Mouse (Mus musculus): ENCODE results near the gene Pth2. TPM values are rescaled to one million over a fixed set of nuclear protein-coding genes. Genes with fewer than 3 reads are reported as not detected.

Pth2 gene
- not detected in 2 replicates for polyA plus RNA-seq (2012; rRNA removed)

GRCm38 (mm10) chr7:45180896-45181477 is at the start of gene Pth2:
Gene Pth2 (plus strand): TSS chr7:45180995.

GRCm38 (mm10) chr7:45135993-45136567 is 44.7 kb upstream of the Pth2 start, which contains the start of the genes Gm45713 and Flt3l:
Gene Gm45713 (minus strand): TSS chr7:45136231.
Gene Flt3l (minus strand): TSS chr7:45136432.

DNA sequence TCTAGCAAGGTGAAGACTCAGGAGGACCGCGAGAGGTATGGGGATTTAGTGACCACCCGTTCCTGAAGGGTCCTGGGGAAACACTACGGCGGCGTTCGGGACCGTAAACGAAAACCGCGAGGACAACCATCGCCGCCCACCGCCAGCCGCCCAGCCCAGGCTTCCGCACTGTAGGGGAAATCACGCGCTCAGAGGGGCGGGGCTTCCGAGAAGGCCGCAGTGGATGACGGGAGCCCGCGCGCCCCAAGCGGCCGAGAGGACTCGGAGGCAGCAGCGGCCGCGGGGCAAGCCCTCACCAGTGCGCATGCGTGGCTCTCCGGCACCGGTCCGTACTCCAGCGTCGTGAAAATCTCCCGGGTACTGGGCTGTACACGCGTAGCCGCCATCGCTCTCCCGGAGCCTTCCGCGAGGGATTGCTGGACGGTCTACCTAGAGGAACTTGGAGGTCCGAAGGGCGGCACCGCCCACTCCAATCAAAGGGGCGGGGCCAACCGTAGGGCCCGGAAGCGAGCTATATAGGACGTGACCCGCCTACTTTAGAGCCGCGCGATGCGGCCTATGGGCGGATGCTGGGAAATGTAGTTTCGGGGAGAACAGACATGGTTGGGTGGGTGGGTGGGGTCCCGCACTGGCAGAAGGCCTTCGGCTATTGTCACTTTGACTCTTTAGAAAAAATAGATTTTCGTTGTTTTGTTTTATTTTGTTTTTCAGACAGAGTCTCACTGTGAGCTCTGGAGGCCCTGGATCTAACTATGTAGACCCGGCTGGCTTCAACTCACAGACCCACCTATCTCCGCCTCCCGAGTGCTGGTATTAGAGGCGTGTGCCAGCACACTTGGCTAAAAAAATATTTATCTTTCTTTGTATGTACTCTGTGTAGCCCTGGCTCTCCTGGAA is 26.5 kb upstream of the Pth2 start, which contains the start of the genes Pih1d1 and Aldh16a1:
TSS of gene Pih1d1 (plus strand) at position 208 of the 897 bp plus-strand sequence.
TSS of gene Aldh16a1 (minus strand) at position 489 of the 897 bp plus-strand sequence.

GRCm38 (mm10) chr7:45163735-45164490 is 16.9 kb upstream of the Pth2 start, which contains the start of gene Slc17a7:
Gene Slc17a7 (plus strand): TSS chr7:45163949.

GRCm38 (mm10) chr7:45179469-45179868 is 1.3 kb upstream of the Pth2 start, which contains the start of gene Gfy:
Gene Gfy (minus strand): TSS chr7:45179569.

GRCm38 (mm10) chr7:45204380-45205143 is 23.8 kb downstream of the Pth2 start, which contains the start of gene Ccdc155:
Gene Ccdc155 (minus strand): TSS chr7:45204892.

GRCm38 (mm10) chr7:45211851-45212251 is 31.1 kb downstream of the Pth2 start, which contains the start of gene Dkkl1:
Gene Dkkl1 (minus strand): TSS chr7:45212147.

DNA sequence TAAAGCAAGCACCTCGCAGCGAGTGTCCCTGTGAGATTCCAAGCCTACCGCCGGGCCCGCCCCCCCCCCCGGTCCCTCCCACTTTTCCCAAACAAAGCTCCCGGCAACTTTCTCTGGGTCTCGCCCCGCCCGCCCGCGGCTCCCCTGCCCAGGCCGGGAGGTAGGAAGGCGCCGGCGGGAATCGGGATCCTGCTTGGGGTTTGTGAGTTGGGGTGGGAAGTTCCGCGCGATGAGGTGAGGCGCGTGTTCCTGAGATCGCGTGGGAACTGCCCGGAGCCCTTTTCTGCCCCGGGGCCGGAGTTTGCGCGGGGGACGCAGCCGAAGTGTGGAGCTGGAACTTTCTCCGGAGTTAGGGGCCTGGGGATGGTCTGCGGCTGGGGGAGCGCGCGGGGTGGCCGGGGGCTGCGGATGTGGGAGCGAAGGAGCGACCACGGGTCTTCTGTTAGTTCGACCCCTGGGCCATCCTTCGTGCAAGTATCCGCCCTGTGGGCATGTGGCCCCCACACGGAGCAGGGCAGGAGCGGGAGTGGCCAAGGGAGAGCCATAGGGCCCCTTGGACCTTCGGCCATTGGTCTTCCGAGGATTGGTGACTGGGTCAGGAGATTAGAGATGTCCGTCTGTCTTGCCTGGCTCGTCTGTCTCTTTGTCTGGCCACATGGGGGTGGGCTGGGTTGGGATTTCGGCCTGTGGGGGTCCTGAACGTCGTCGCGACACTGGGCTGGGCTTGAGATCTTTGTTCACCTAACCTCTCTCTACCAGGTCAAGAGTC is 35.1 kb downstream of the Pth2 start, which contains the start of gene Tead2:
TSS of gene Tead2 (plus strand) at position 81 of the 769 bp plus-strand sequence.

Other genes with a start within 250 kb of the Pth2 start
- gene Tsks, start 237.8 kb upstream of the Pth2 start, polyA plus RNA-seq (2012; rRNA removed): 0.10 TPM in 1 of 2 replicates, not detected in the other
- gene Cpt1c, start 206.1 kb upstream of the Pth2 start, polyA plus RNA-seq (2012; rRNA removed): 1.8 and 2.3 TPM in 2 replicates
- 163 and 176 TPM in 2 replicates for gene Prmt1, start 194.4 kb upstream of the Pth2 start, polyA plus RNA-seq (2012; rRNA removed)
- 38.0 and 41.0 TPM in 2 replicates for gene Irf3, start 183.3 kb upstream of the Pth2 start, polyA plus RNA-seq (2012; rRNA removed)
- gene Bcl2l12, start 182.3 kb upstream of the Pth2 start, polyA plus RNA-seq (2012; rRNA removed): 10.2 and 11.7 TPM in 2 replicates
- 15.6 and 17.5 TPM in 2 replicates for gene Scaf1, start 164.6 kb upstream of the Pth2 start, polyA plus RNA-seq (2012; rRNA removed)
- gene Rras, start 163.0 kb upstream of the Pth2 start, polyA plus RNA-seq (2012; rRNA removed): 15.6 and 17.7 TPM in 2 replicates
- gene Prr12, start 128.1 kb upstream of the Pth2 start, polyA plus RNA-seq (2012; rRNA removed): 1.9 and 2.5 TPM in 2 replicates
- gene Nosip, start 118.6 kb upstream of the Pth2 start, polyA plus RNA-seq (2012; rRNA removed): 26.5 and 28.7 TPM in 2 replicates
- gene Prrg2, start 118.3 kb upstream of the Pth2 start, polyA plus RNA-seq (2012; rRNA removed): 7.1 and 7.9 TPM in 2 replicates
- 18.0 and 23.0 TPM in 2 replicates for gene Rcn3, start 88.8 kb upstream of the Pth2 start, polyA plus RNA-seq (2012; rRNA removed)
- gene Fcgrt, start 77.1 kb upstream of the Pth2 start, polyA plus RNA-seq (2012; rRNA removed): 15.3 and 17.0 TPM in 2 replicates
- gene Rps11, start 56.6 kb upstream of the Pth2 start, polyA plus RNA-seq (2012; rRNA removed): 329 and 425 TPM in 2 replicates
- 824 and 978 TPM in 2 replicates for gene Rpl13a, start 52.2 kb upstream of the Pth2 start, polyA plus RNA-seq (2012; rRNA removed)
- gene Gm45713, start 44.8 kb upstream of the Pth2 start, polyA plus RNA-seq (2012; rRNA removed): 0.03 and 0.05 TPM in 2 replicates
- 11.3 and 12.1 TPM in 2 replicates for gene Flt3l, start 44.6 kb upstream of the Pth2 start, polyA plus RNA-seq (2012; rRNA removed)
- gene Pih1d1, start 26.7 kb upstream of the Pth2 start, polyA plus RNA-seq (2012; rRNA removed): 33.3 and 38.1 TPM in 2 replicates
- 14.6 and 17.2 TPM in 2 replicates for gene Aldh16a1, start 26.4 kb upstream of the Pth2 start, polyA plus RNA-seq (2012; rRNA removed)
- 0.02 TPM in 1 of 2 replicates, not detected in the other for gene Slc17a7, start 17.0 kb upstream of the Pth2 start, polyA plus RNA-seq (2012; rRNA removed)
- not detected in 2 replicates for gene Gfy, start 1.4 kb upstream of the Pth2 start, polyA plus RNA-seq (2012; rRNA removed)
- gene Ccdc155, start 23.9 kb downstream of the Pth2 start, polyA plus RNA-seq (2012; rRNA removed): 0.03 and 0.07 TPM in 2 replicates
- gene Dkkl1, start 31.2 kb downstream of the Pth2 start, polyA plus RNA-seq (2012; rRNA removed): 1.0 and 1.5 TPM in 2 replicates
- 9.4 and 12.0 TPM in 2 replicates for gene Tead2, start 34.8 kb downstream of the Pth2 start, polyA plus RNA-seq (2012; rRNA removed)
- gene Cd37, start 58.1 kb downstream of the Pth2 start, polyA plus RNA-seq (2012; rRNA removed): 8.7 and 11.7 TPM in 2 replicates
- 0.01 and 0.03 TPM in 2 replicates for gene Slc6a16, start 60.1 kb downstream of the Pth2 start, polyA plus RNA-seq (2012; rRNA removed)
- gene Slc6a21, start 96.5 kb downstream of the Pth2 start, polyA plus RNA-seq (2012; rRNA removed): not detected in 2 replicates
- 0.95 and 1.2 TPM in 2 replicates for gene Trpm4, start 152.8 kb downstream of the Pth2 start, polyA plus RNA-seq (2012; rRNA removed)
- gene Hrc, start 154.3 kb downstream of the Pth2 start, polyA plus RNA-seq (2012; rRNA removed): 0.06 and 0.76 TPM in 2 replicates
- 0.18 and 0.20 TPM in 2 replicates for gene Ppfia3, start 186.0 kb downstream of the Pth2 start, polyA plus RNA-seq (2012; rRNA removed)
- 0.31 and 0.34 TPM in 2 replicates for gene Lin7b, start 189.6 kb downstream of the Pth2 start, polyA plus RNA-seq (2012; rRNA removed)
- gene Snrnp70, start 214.7 kb downstream of the Pth2 start, polyA plus RNA-seq (2012; rRNA removed): 208 and 214 TPM in 2 replicates
- 0.01 TPM in 1 of 2 replicates, not detected in the other for gene Kcna7, start 224.7 kb downstream of the Pth2 start, polyA plus RNA-seq (2012; rRNA removed)
- 0.17 and 0.23 TPM in 2 replicates for gene Ntf5, start 232.7 kb downstream of the Pth2 start, polyA plus RNA-seq (2012; rRNA removed)
- gene Lhb, start 239.8 kb downstream of the Pth2 start, polyA plus RNA-seq (2012; rRNA removed): not detected in 2 replicates